ENCODE assay signal across 11 mouse cellular contexts in genomic region chr11:52888150-52888549, GRCm38 (mm10).
DNase-seq lines count a peak whose midpoint lies in the region; ATAC-seq and TF ChIP-seq lines count a peak whose summit lies in the region.
"Had no signal": no experiment of that assay in that cellular context is flagged by ENCODE, and none has a peak within 500 bp of the region (broad histone marks: within the 10 kb centered on the region; RNA-seq: fewer than 3 reads in every experiment).

No protein-coding gene starts in this region.

- H3K4me2 ChIP-seq in hindbrain, postnatal 0 days (ENCODE audit: low read depth, low read length) = no peak overlapping the region
- H3K4me2 ChIP-seq: embryonic facial prominence, embryonic 15.5 days; hindbrain, embryonic 14.5 days; liver, embryonic 12.5 days had no signal

- no peak for TF ChIP-seq CTCF in hindbrain, postnatal 0 days (IDR thresholded peaks at IDR 0.05; ENCODE audit: low read depth)
- TF ChIP-seq CTCF in heart, adult 2 months (IDR thresholded peaks at IDR 0.05) = no peak

- H3K27ac ChIP-seq in hindbrain, postnatal 0 days = no peak overlapping the region
- H3K27ac ChIP-seq in hindbrain, embryonic 10.5 days = no peak overlapping the region
- H3K27ac ChIP-seq in heart, adult 2 months = no peak overlapping the region
- H3K27ac ChIP-seq: embryonic facial prominence, embryonic 15.5 days; hindbrain, embryonic 14.5 days; liver, embryonic 12.5 days had no signal

- no peaks in the 10 kb centered on the region for H3K9me3 ChIP-seq in hindbrain, postnatal 0 days (ENCODE audit: low read length)
- no peaks in the 10 kb centered on the region for H3K9me3 ChIP-seq in hindbrain, embryonic 10.5 days
- H3K9me3 ChIP-seq: embryonic facial prominence, embryonic 15.5 days; liver, embryonic 12.5 days had no signal

- TF ChIP-seq EP300 in heart, adult 2 months (IDR thresholded peaks at IDR 0.05; ENCODE audit: insufficient read depth, low read depth, low read length) = no peak

- no peaks in the 10 kb centered on the region for H3K36me3 ChIP-seq in hindbrain, postnatal 0 days (ENCODE audit: insufficient read depth, low read length)
- H3K36me3 ChIP-seq in hindbrain, embryonic 10.5 days = no peaks in the 10 kb centered on the region
- no peaks in the 10 kb centered on the region for H3K36me3 ChIP-seq in heart, adult 2 months (ENCODE audit: control insufficient read depth, insufficient read depth, low read length)
- H3K36me3 ChIP-seq: embryonic facial prominence, embryonic 15.5 days; liver, embryonic 12.5 days had no signal

- H3K4me3 ChIP-seq in hindbrain, postnatal 0 days (ENCODE audit: low read length) = no peak overlapping the region
- no peak overlapping the region for H3K4me3 ChIP-seq in hindbrain, embryonic 10.5 days
- H3K4me3 ChIP-seq in heart, adult 2 months = no peak overlapping the region
- H3K4me3 ChIP-seq: embryonic facial prominence, embryonic 15.5 days; liver, embryonic 12.5 days had no signal

- ATAC-seq in hindbrain, postnatal 0 days = peak; percentile 15; the same call in 1 of the 2 replicates
- no peak for ATAC-seq in cerebellum, adult (ENCODE audit: insufficient number of reproducible peaks, low FRiP score, low TSS enrichment)
- ATAC-seq: liver, embryonic 12.5 days had no signal

- no peaks in the 10 kb centered on the region for H3K79me2 ChIP-seq in heart, adult 2 months (replicated peaks; ENCODE audit: control insufficient read depth, insufficient read depth, low read length)

- no peak overlapping the region for H3K9ac ChIP-seq in hindbrain, postnatal 0 days (replicated peaks; ENCODE audit: low read length)
- no peak overlapping the region for H3K9ac ChIP-seq in heart, adult 2 months (ENCODE audit: low read depth, low read length)
- H3K9ac ChIP-seq: embryonic facial prominence, embryonic 15.5 days; hindbrain, embryonic 14.5 days; liver, embryonic 12.5 days had no signal

- H3K27me3 ChIP-seq in hindbrain, postnatal 0 days (ENCODE audit: insufficient read depth, low read length) = no peaks in the 10 kb centered on the region
- no peaks in the 10 kb centered on the region; the same call in 1 of the 2 replicates for H3K27me3 ChIP-seq in hindbrain, embryonic 10.5 days (ENCODE audit: insufficient read depth, poor library complexity, severe bottlenecking)
- H3K27me3 ChIP-seq in heart, adult 2 months (ENCODE audit: control insufficient read depth, insufficient read depth, low read length) = no peaks in the 10 kb centered on the region

- intact Hi-C loops in heart, adult 2 months (cut with DNase I) = no loop called here

- WGBS in hindbrain, postnatal 0 days = 20% methylated on average over 6 of the region's 6 CpGs
- 30% methylated on average over 6 of the region's 6 CpGs for WGBS in hindbrain, embryonic 10.5 days
- WGBS in heart, adult 2 months = 43% methylated on average over 6 of the region's 6 CpGs

- DNase-seq in hindbrain, postnatal 0 days (ENCODE audit: low spot score) = peak; percentile 54
- DNase-seq in hindbrain, embryonic 10.5 days (ENCODE audit: low spot score) = no peak
- peak; percentile 32 for DNase-seq in embryo, embryonic 10 days (ENCODE audit: low spot score)
- peak; percentile 49 to 78 for DNase-seq in frontal cortex, adult 2 months (ENCODE audit: extremely low spot score in 1 of 2, low spot score in 1 of 2)
- DNase-seq in retina, embryonic 14.5 days (ENCODE audit: low spot score) = peak; percentile 47
- no peak for DNase-seq in heart, adult 9 months (ENCODE audit: low spot score in 2 of 2)
- DNase-seq in heart, adult 2 months = no peak

- no peaks in the 10 kb centered on the region for H3K4me1 ChIP-seq in hindbrain, postnatal 0 days (ENCODE audit: insufficient read depth, low read length)
- peaks cover 24% of the 10 kb centered on the region for H3K4me1 ChIP-seq in hindbrain, embryonic 10.5 days (replicated peaks)
- H3K4me1 ChIP-seq in heart, adult 2 months (ENCODE audit: control insufficient read depth, insufficient read depth, low read length) = no peaks in the 10 kb centered on the region
- H3K4me1 ChIP-seq: liver, embryonic 12.5 days had no signal

- no peak for TF ChIP-seq POLR2A in heart, adult 2 months (IDR thresholded peaks at IDR 0.05; ENCODE audit: insufficient read depth, low read depth, low read length)

Comparison
In these comparisons a context has a peak if more than half of its experiments do, and no peak if none do; other contexts are left out.
1. DNase-seq: peak in hindbrain, postnatal 0 days (single experiment), embryo, embryonic 10 days (single experiment), frontal cortex, adult 2 months (2 of 2) and retina, embryonic 14.5 days (single experiment); none in hindbrain, embryonic 10.5 days (single experiment), heart, adult 9 months (0 of 2) and heart, adult 2 months (0 of 2).